Mouse (Mus musculus): ENCODE results near the gene Sec24c. TPM values are rescaled to one million over a fixed set of nuclear protein-coding genes. Genes with fewer than 3 reads are reported as not detected.

Gene Sec24c
- polyA plus RNA-seq, 1 experiment from 2014 or later: 37.6 TPM

- no peak for TF ChIP-seq EP300 (IDR thresholded peaks at IDR 0.05)
- no peak for TF ChIP-seq CTCF (IDR thresholded peaks at IDR 0.05)
- Histone ChIP-seq H3K4me1 (ENCODE audit: insufficient read depth, low read depth, low read length) (peaks cover 8% of the 10 kb centered on the region; the same call in 1 of the 2 replicates), H3K9me3 (ENCODE audit: low read length) (no peaks in the 10 kb centered on the region), H3K27ac (ENCODE audit: low read length) (no peak overlapping the region), H3K36me3 (ENCODE audit: insufficient read depth, low read length) (peaks cover 42% of the 10 kb centered on the region), H3K4me2 (replicated peaks; ENCODE audit: low read depth, low read length) (no peak overlapping the region), H3K27me3 (replicated peaks; ENCODE audit: insufficient read depth, low read length) (no peaks in the 10 kb centered on the region), H3K4me3 (ENCODE audit: low read depth, low read length) (no peak overlapping the region), H3K9ac (replicated peaks; ENCODE audit: low read depth) (no peak overlapping the region)
- DNase-seq (ENCODE audit: low spot score): no peak
- WGBS: 92% methylated on average over 4 of the region's 4 CpGs
- no peak for ATAC-seq
These were observed 3.8 kb downstream of the Sec24c start for GRCm38 (mm10) chr14:20677906-20678305.

GRCm38 (mm10) chr14:20681742-20682141, 7.6 kb downstream of the Sec24c start:
- Histone ChIP-seq H3K4me1 (ENCODE audit: insufficient read depth, low read depth, low read length) (no peaks in the 10 kb centered on the region), H3K4me3 (ENCODE audit: low read depth, low read length) (no peak overlapping the region), H3K36me3 (ENCODE audit: insufficient read depth, low read length) (peaks cover 66% of the 10 kb centered on the region), H3K4me2 (replicated peaks; ENCODE audit: low read depth, low read length) (no peak overlapping the region), H3K27me3 (replicated peaks; ENCODE audit: insufficient read depth, low read length) (no peaks in the 10 kb centered on the region), H3K27ac (ENCODE audit: low read length) (no peak overlapping the region), H3K9me3 (ENCODE audit: low read length) (no peaks in the 10 kb centered on the region), H3K9ac (replicated peaks; ENCODE audit: low read depth) (no peak overlapping the region)
- no peak for DNase-seq (ENCODE audit: low spot score)
- ATAC-seq: no peak
- WGBS: 93% methylated on average over 2 of the region's 2 CpGs
- no peak for TF ChIP-seq CTCF (IDR thresholded peaks at IDR 0.05)
- no peak for TF ChIP-seq EP300 (IDR thresholded peaks at IDR 0.05)

GRCm38 (mm10) chr14:20682498-20682897, 8.4 kb downstream of the Sec24c start:
- Histone ChIP-seq H3K27ac (ENCODE audit: low read length) (no peak overlapping the region), H3K27me3 (replicated peaks; ENCODE audit: insufficient read depth, low read length) (no peaks in the 10 kb centered on the region), H3K4me3 (ENCODE audit: low read depth, low read length) (no peak overlapping the region), H3K4me1 (ENCODE audit: insufficient read depth, low read depth, low read length) (no peaks in the 10 kb centered on the region), H3K36me3 (ENCODE audit: insufficient read depth, low read length) (peaks cover 74% of the 10 kb centered on the region), H3K9me3 (ENCODE audit: low read length) (no peaks in the 10 kb centered on the region), H3K9ac (replicated peaks; ENCODE audit: low read depth) (no peak overlapping the region), H3K4me2 (replicated peaks; ENCODE audit: low read depth, low read length) (no peak overlapping the region)
- DNase-seq (ENCODE audit: low spot score) (no peak), ATAC-seq (peak; percentile 30; the same call in 1 of the 2 replicates)
- no peak for TF ChIP-seq EP300 (IDR thresholded peaks at IDR 0.05)
- no peak for TF ChIP-seq CTCF (IDR thresholded peaks at IDR 0.05)
- 52% methylated on average over 3 of the region's 3 CpGs for WGBS

DNA sequence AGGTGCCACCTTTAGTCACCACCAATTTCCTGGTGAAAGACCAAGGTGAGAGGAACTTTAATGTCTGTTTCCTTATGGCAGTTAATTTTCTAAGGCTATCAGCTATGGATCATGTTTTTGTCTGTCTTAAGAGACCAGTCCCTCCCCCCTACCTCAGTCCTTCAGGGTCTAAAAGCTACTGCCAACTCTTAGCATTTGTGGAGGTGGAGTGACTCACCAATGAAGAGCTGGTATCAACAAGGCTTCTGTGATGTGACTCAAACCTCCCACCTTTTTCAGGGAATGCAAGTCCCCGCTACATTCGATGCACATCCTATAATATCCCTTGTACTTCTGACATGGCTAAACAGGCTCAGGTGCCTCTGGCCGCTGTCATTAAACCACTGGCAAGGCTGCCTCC, 12.5 kb downstream of the Sec24c start:
- Histone ChIP-seq H3K4me1 (ENCODE audit: insufficient read depth, low read depth, low read length) (no peaks in the 10 kb centered on the region), H3K4me3 (ENCODE audit: low read depth, low read length) (no peak overlapping the region), H3K9me3 (ENCODE audit: low read length) (no peaks in the 10 kb centered on the region), H3K36me3 (ENCODE audit: insufficient read depth, low read length) (peaks cover 76% of the 10 kb centered on the region), H3K27me3 (replicated peaks; ENCODE audit: insufficient read depth, low read length) (no peaks in the 10 kb centered on the region), H3K9ac (replicated peaks; ENCODE audit: low read depth) (no peak overlapping the region), H3K4me2 (replicated peaks; ENCODE audit: low read depth, low read length) (no peak overlapping the region), H3K27ac (ENCODE audit: low read length) (no peak overlapping the region)
- no peak for ATAC-seq
- DNase-seq (ENCODE audit: low spot score): no peak
- no peak for TF ChIP-seq EP300 (IDR thresholded peaks at IDR 0.05)
- no peak for TF ChIP-seq CTCF (IDR thresholded peaks at IDR 0.05)
- WGBS: 96% methylated on average over 3 of the region's 3 CpGs

- no peak overlapping the region for H3K27ac ChIP-seq (ENCODE audit: low read length)
- H3K27me3 ChIP-seq (replicated peaks; ENCODE audit: insufficient read depth, low read length): no peaks in the 10 kb centered on the region
- H3K9me3 ChIP-seq (ENCODE audit: low read length): no peaks in the 10 kb centered on the region
- H3K4me2 ChIP-seq (replicated peaks; ENCODE audit: low read depth, low read length): no peak overlapping the region
- ATAC-seq (no peak), DNase-seq (ENCODE audit: low spot score) (no peak)
- peaks cover 60% of the 10 kb centered on the region for H3K36me3 ChIP-seq (ENCODE audit: insufficient read depth, low read length)
- H3K9ac ChIP-seq (replicated peaks; ENCODE audit: low read depth): no peak overlapping the region
- no peak overlapping the region for H3K4me3 ChIP-seq (ENCODE audit: low read depth, low read length)
- no peaks in the 10 kb centered on the region; the same call in 1 of the 2 replicates for H3K4me1 ChIP-seq (ENCODE audit: insufficient read depth, low read depth, low read length)
- TF ChIP-seq EP300 (IDR thresholded peaks at IDR 0.05): no peak
- no peak for TF ChIP-seq CTCF (IDR thresholded peaks at IDR 0.05)
- 83% methylated on average over 2 of the region's 2 CpGs for WGBS
These were observed 14.9 kb downstream of the Sec24c start for GRCm38 (mm10) chr14:20689009-20689408.

DNA sequence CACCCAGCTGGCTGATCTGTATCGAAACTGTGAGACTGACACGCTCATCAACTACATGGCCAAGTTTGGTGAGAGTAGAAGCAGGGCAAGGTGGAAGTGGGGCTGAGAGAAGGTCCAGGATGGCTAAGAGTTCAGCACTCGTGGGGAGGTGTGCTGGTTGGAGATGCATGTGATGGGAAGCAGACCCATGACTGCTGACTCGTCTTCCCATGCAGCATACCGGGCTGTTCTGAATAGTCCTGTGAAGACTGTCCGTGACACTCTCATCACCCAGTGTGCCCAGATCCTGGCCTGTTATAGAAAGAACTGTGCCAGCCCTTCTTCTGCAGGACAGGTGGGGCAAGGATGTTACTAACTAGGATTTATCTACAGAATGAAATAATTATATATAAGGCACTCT, 17.7 kb downstream of the Sec24c start:
- TF ChIP-seq CTCF (IDR thresholded peaks at IDR 0.05): no peak
- TF ChIP-seq EP300 (IDR thresholded peaks at IDR 0.05): no peak
- Histone ChIP-seq H3K9ac (replicated peaks; ENCODE audit: low read depth) (no peak overlapping the region), H3K27me3 (replicated peaks; ENCODE audit: insufficient read depth, low read length) (no peaks in the 10 kb centered on the region), H3K4me1 (ENCODE audit: insufficient read depth, low read depth, low read length) (peaks cover 14% of the 10 kb centered on the region), H3K27ac (ENCODE audit: low read length) (no peak overlapping the region), H3K4me3 (ENCODE audit: low read depth, low read length) (no peak overlapping the region), H3K4me2 (replicated peaks; ENCODE audit: low read depth, low read length) (no peak overlapping the region), H3K36me3 (ENCODE audit: insufficient read depth, low read length) (peaks cover 38% of the 10 kb centered on the region), H3K9me3 (ENCODE audit: low read length) (no peaks in the 10 kb centered on the region)
- ATAC-seq (no peak), DNase-seq (ENCODE audit: low spot score) (no peak)
- 92% methylated on average over 6 of the region's 6 CpGs for WGBS

DNA sequence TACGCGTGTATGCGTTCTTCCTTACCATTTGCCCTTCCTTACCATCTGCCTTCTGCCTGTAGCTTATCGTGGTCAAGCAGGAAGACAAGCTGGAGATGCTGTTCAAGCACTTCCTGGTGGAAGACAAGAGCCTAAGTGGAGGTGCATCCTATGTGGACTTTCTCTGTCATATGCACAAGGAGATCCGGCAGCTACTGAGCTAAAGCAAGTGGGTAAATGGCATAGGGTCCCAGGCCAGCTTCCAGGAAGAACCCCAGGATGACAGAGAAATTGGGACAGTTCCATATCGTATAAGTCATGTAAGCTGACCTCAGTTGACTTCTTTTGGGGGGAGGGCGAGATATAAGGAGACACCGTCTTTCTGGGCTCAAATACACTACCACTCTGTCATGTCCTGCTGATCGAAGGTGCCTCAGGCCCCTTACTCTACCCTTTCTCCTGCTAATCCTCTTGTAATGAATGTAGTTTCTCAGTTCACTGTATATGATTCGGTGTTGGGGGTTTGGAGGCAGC, 19.5 kb downstream of the Sec24c start:
- ATAC-seq: no peak
- H3K36me3 ChIP-seq (ENCODE audit: insufficient read depth, low read length): peaks cover 19% of the 10 kb centered on the region
- peaks cover 16% of the 10 kb centered on the region for H3K4me1 ChIP-seq (ENCODE audit: insufficient read depth, low read depth, low read length)
- H3K9me3 ChIP-seq (ENCODE audit: low read length): no peaks in the 10 kb centered on the region
- 82% methylated on average over 10 of the region's 10 CpGs for WGBS
- no peaks in the 10 kb centered on the region for H3K27me3 ChIP-seq (replicated peaks; ENCODE audit: insufficient read depth, low read length)
- no peak for TF ChIP-seq CTCF (IDR thresholded peaks at IDR 0.05)
- TF ChIP-seq EP300 (IDR thresholded peaks at IDR 0.05): no peak
- DNase-seq (ENCODE audit: low spot score): no peak
- no peak overlapping the region for H3K4me3 ChIP-seq (ENCODE audit: low read depth, low read length)
- no peak overlapping the region for H3K9ac ChIP-seq (replicated peaks; ENCODE audit: low read depth)
- no peak overlapping the region for H3K4me2 ChIP-seq (replicated peaks; ENCODE audit: low read depth, low read length)
- H3K27ac ChIP-seq (ENCODE audit: low read length): no peak overlapping the region

Data from lung, postnatal 0 days (tissue).